Mouse (Mus musculus) kidney, embryonic 14.5 days (tissue): Measurements from ENCODE around the gene Mrpl21. TPM values are rescaled to one million over a fixed set of nuclear protein-coding genes. Genes with fewer than 3 reads are reported as not detected.

Experiments used
- ATAC-seq: fragments of 200-750 bp; cut with Nextera tagmentation; 2 replicates; pipeline ENCODE4 v1.8.0; 2017; ENCODE audit warnings: moderate number of reproducible peaks, mild to moderate bottlenecking, moderate TSS enrichment, moderate library complexity; ENCODE audit not compliant: low FRiP score, low TSS enrichment
- H3K27ac ChIP-seq: fragments of 300-500 bp; sonication (generic); 2 replicates; pipeline ENCODE4 v1.5.1; 2014; ENCODE audit warnings: low read depth, mild to moderate bottlenecking, low read length, moderate library complexity, mixed read lengths
- H3K27me3 ChIP-seq: fragments of 300-500 bp; sonication (generic); 2 replicates; pipeline ENCODE4 v1.6.1; 2014; ENCODE audit warnings: mild to moderate bottlenecking, low read length; ENCODE audit not compliant: control insufficient read depth, insufficient read depth
- H3K36me3 ChIP-seq: fragments of 300-500 bp; sonication (generic); 2 replicates; pipeline ENCODE4 v1.6.1; 2014; ENCODE audit warnings: low read length, mixed read lengths; ENCODE audit not compliant: control insufficient read depth, insufficient read depth
- H3K4me1 ChIP-seq: fragments of 300-500 bp; sonication (generic); 2 replicates; pipeline ENCODE4 v1.6.1; 2014; ENCODE audit warnings: low read length, mixed read lengths; ENCODE audit not compliant: control insufficient read depth, insufficient read depth
- H3K4me2 ChIP-seq: fragments of 300-500 bp; sonication (generic); replicated peaks from 2 replicates; pipeline ENCODE4 v1.6.1; 2014; ENCODE audit warnings: low read depth, mild to moderate bottlenecking, low read length
- H3K4me3 ChIP-seq: fragments of 300-500 bp; sonication (generic); 2 replicates; pipeline ENCODE4 v1.5.1; 2014; ENCODE audit warnings: mild to moderate bottlenecking, low read length
- H3K9ac ChIP-seq: fragments of 300-500 bp; sonication (generic); 2 replicates; pipeline ENCODE4 v1.6.1; 2014; ENCODE audit warnings: low read depth, mild to moderate bottlenecking, low read length, moderate library complexity
- H3K9me3 ChIP-seq: fragments of 300-500 bp; sonication (generic); 2 replicates; pipeline ENCODE4 v1.6.1; 2016; ENCODE audit warnings: low read length; ENCODE audit not compliant: control insufficient read depth
- WGBS: fragments of 180-500 bp; shearing (Covaris S2); extraction: QIAGEN DNeasy Blood & Tissue Kit; methylation state at CpG from one replicate; pipeline ENCODE4 v1.1.7; 2014; 5-methylcytosine and 5-hydroxymethylcytosine counted together
- polyA plus RNA-seq: library from polyadenylated mRNA; unstranded; fragments of >200 nt; fragmentation: Nextera tagmentation; extraction: Ambion mirVana; gene quantifications from 2 replicates; pipeline ENCODE4 v1.2.1, GENCODE M21; 2014

Gene Mrpl21
- polyA plus RNA-seq = 153 and 174 TPM in 2 replicates

GRCm38 (mm10) chr19:3282572-3283467, at the start of gene Mrpl21, which contains the start of gene Ighmbp2:
TSS of gene Mrpl21 (plus strand) at chr19:3282901.
TSS of gene Ighmbp2 (minus strand) at chr19:3283017.
- Histone ChIP-seq H3K27ac (peak within 1 kb of the TSS; percentile 49; the same call in 1 of the 2 replicates), H3K4me1 (peaks cover 6% of the 10 kb centered on the region), H3K36me3 (peaks cover 40% of the 10 kb centered on the region), H3K4me3 (peak within 1 kb of the TSS; percentile 61), H3K4me2 (peak within 1 kb of the TSS; percentile 60), H3K9ac (peak within 1 kb of the TSS; percentile 91), H3K9me3 (no peaks in the 10 kb centered on the region), H3K27me3 (no peaks in the 10 kb centered on the region)
- under 1% methylated on average over 49 of the region's 49 CpGs for WGBS
- ATAC-seq = peak; percentile 94

GRCm38 (mm10) chr19:3260016-3260415, 22.7 kb upstream of the Mrpl21 start:
- WGBS = 88% methylated on average over 8 of the region's 8 CpGs

GRCm38 (mm10) chr19:3260591-3260990, 22.1 kb upstream of the Mrpl21 start:
- Histone ChIP-seq H3K9ac (no peak overlapping the region), H3K27me3 (no peaks in the 10 kb centered on the region), H3K9me3 (no peaks in the 10 kb centered on the region), H3K27ac (no peak overlapping the region), H3K4me3 (no peak overlapping the region), H3K4me2 (no peak overlapping the region), H3K4me1 (no peaks in the 10 kb centered on the region), H3K36me3 (peaks cover 45% of the 10 kb centered on the region)
- 92% methylated on average over 3 of the region's 3 CpGs for WGBS
- ATAC-seq = no peak

More at GRCm38 (mm10) chr19:3260016-3260415, 22.7 kb upstream of the Mrpl21 start:
- no peaks in the 10 kb centered on the region for H3K9me3 ChIP-seq
- peaks cover 39% of the 10 kb centered on the region for H3K36me3 ChIP-seq
- no peaks in the 10 kb centered on the region for H3K4me1 ChIP-seq
- no peak overlapping the region for H3K9ac ChIP-seq
- H3K4me2 ChIP-seq = no peak overlapping the region
- ATAC-seq = no peak
- H3K27me3 ChIP-seq = no peaks in the 10 kb centered on the region
- no peak overlapping the region for H3K4me3 ChIP-seq
- no peak overlapping the region for H3K27ac ChIP-seq

- 0 out of 2 replicates have a peak, but pooled peaks have one; percentile 20 for ATAC-seq
- 98% methylated on average over 7 of the region's 7 CpGs for WGBS
These were observed 21.4 kb upstream of the Mrpl21 start for GRCm38 (mm10) chr19:3261336-3261735.

GRCm38 (mm10) chr19:3261764-3262525, 20.8 kb upstream of the Mrpl21 start:
- Histone ChIP-seq H3K4me1 (no peaks in the 10 kb centered on the region), H3K4me3 (no peak overlapping the region), H3K27me3 (no peaks in the 10 kb centered on the region), H3K9me3 (no peaks in the 10 kb centered on the region), H3K4me2 (no peak overlapping the region), H3K9ac (no peak overlapping the region), H3K27ac (no peak overlapping the region), H3K36me3 (peaks cover 57% of the 10 kb centered on the region)
- WGBS = 82% methylated on average over 12 of the region's 12 CpGs
- no peak for ATAC-seq

More at GRCm38 (mm10) chr19:3261336-3261735, 21.4 kb upstream of the Mrpl21 start:
- Histone ChIP-seq H3K4me3 (no peak overlapping the region), H3K36me3 (peaks cover 51% of the 10 kb centered on the region), H3K27me3 (no peaks in the 10 kb centered on the region), H3K9me3 (no peaks in the 10 kb centered on the region), H3K4me1 (no peaks in the 10 kb centered on the region), H3K4me2 (no peak overlapping the region), H3K9ac (no peak overlapping the region), H3K27ac (no peak overlapping the region)

GRCm38 (mm10) chr19:3264348-3264747, 18.4 kb upstream of the Mrpl21 start:
- Histone ChIP-seq H3K9ac (no peak overlapping the region), H3K27ac (no peak overlapping the region), H3K36me3 (peaks cover 79% of the 10 kb centered on the region), H3K4me1 (no peaks in the 10 kb centered on the region), H3K9me3 (no peaks in the 10 kb centered on the region), H3K4me2 (no peak overlapping the region), H3K4me3 (no peak overlapping the region), H3K27me3 (no peaks in the 10 kb centered on the region)
- ATAC-seq = no peak
- 93% methylated on average over 6 of the region's 6 CpGs for WGBS

- peaks cover 82% of the 10 kb centered on the region for H3K36me3 ChIP-seq
- no peak for ATAC-seq
- no peaks in the 10 kb centered on the region for H3K27me3 ChIP-seq
- 98% methylated on average over 9 of the region's 9 CpGs for WGBS
- H3K4me1 ChIP-seq = no peaks in the 10 kb centered on the region
- no peak overlapping the region for H3K27ac ChIP-seq
- H3K4me3 ChIP-seq = no peak overlapping the region
- H3K9me3 ChIP-seq = no peaks in the 10 kb centered on the region
- no peak overlapping the region for H3K4me2 ChIP-seq
- no peak overlapping the region for H3K9ac ChIP-seq
These were observed 17.5 kb upstream of the Mrpl21 start for GRCm38 (mm10) chr19:3265180-3265579.

- Histone ChIP-seq H3K9me3 (no peaks in the 10 kb centered on the region), H3K4me2 (no peak overlapping the region), H3K9ac (no peak overlapping the region), H3K27me3 (no peaks in the 10 kb centered on the region), H3K36me3 (peaks cover 85% of the 10 kb centered on the region), H3K27ac (no peak overlapping the region), H3K4me3 (no peak overlapping the region), H3K4me1 (no peaks in the 10 kb centered on the region)
- WGBS = 91% methylated on average over 5 of the region's 5 CpGs
- ATAC-seq = no peak
These were observed 16.6 kb upstream of the Mrpl21 start for GRCm38 (mm10) chr19:3266136-3266535.
